Mouse (Mus musculus) right cerebral cortex, adult 2 months (tissue): ENCODE data around the gene Stac3.

Experiments used
- DNase-seq, 2 experiments: peaks; one replicate each; pipeline ENCODE4 v3.0.0; 2021 to 2022; ENCODE audit warnings: low spot score in 2 of 2

Stac3 gene

GRCm38 (mm10) chr10:127509051-127509836 is 7.8 kb downstream of the Stac3 start:
- peak; percentile 87 to 88 for DNase-seq

- no peak for DNase-seq
Observed at GRCm38 (mm10) chr10:127509837-127510701, 8.6 kb downstream of the Stac3 start.

- no peak for DNase-seq
Observed at GRCm38 (mm10) chr10:127510895-127511617, 9.6 kb downstream of the Stac3 start.

GRCm38 (mm10) chr10:127511634-127512306 is 10.3 kb downstream of the Stac3 start:
- peak; percentile 92 to 93 for DNase-seq

- no peak for DNase-seq
Observed at GRCm38 (mm10) chr10:127512307-127512666, 10.8 kb downstream of the Stac3 start.

GRCm38 (mm10) chr10:127512813-127513212 is 11.3 kb downstream of the Stac3 start:
- DNase-seq, result peak; percentile 97 to 98

GRCm38 (mm10) chr10:127513501-127514091 is 12.1 kb downstream of the Stac3 start:
- no peak for DNase-seq

- DNase-seq, result no peak
Observed at GRCm38 (mm10) chr10:127514111-127514698, 12.7 kb downstream of the Stac3 start.

GRCm38 (mm10) chr10:127514764-127515163 is 13.3 kb downstream of the Stac3 start, which contains the start of gene Ndufa4l2:
TSS of gene Ndufa4l2 (plus strand) at chr10:127514967.
- no peak for DNase-seq

- no peak for DNase-seq
Observed at GRCm38 (mm10) chr10:127515271-127515982, 13.9 kb downstream of the Stac3 start.

GRCm38 (mm10) chr10:127515983-127516459 is 14.5 kb downstream of the Stac3 start:
- no peak for DNase-seq

- no peak for DNase-seq
Observed at GRCm38 (mm10) chr10:127516576-127517260, 15.2 kb downstream of the Stac3 start.

- DNase-seq, result no peak
Observed at GRCm38 (mm10) chr10:127517941-127518340, 16.5 kb downstream of the Stac3 start.

- DNase-seq, result no peak
Observed at GRCm38 (mm10) chr10:127519041-127519701, 17.7 kb downstream of the Stac3 start.

GRCm38 (mm10) chr10:127519903-127520713 is 18.6 kb downstream of the Stac3 start:
- no peak for DNase-seq

GRCm38 (mm10) chr10:127520714-127521357 is 19.4 kb downstream of the Stac3 start:
- no peak for DNase-seq

- no peak for DNase-seq
Observed at GRCm38 (mm10) chr10:127521611-127522080, 20.2 kb downstream of the Stac3 start.
